Mouse (Mus musculus) heart, postnatal 10 days (tissue): Measurements from ENCODE around the gene Dgcr2. TPM values are rescaled to one million over a fixed set of nuclear protein-coding genes. Genes with fewer than 3 reads are reported as not detected.

Source experiments
- DNase-seq, 2 experiments: peaks; one replicate each; pipeline ENCODE4 v3.0.0; 2021
- intact Hi-C: fragments of 180-260 bp; cut with DNase I; formaldehyde crosslinking; loops from one replicate; pipeline ENCODE4 v1.15.1; 2025
- total RNA-seq, 2 experiments: library from RNA; stranded (reverse); gene quantifications; 2 replicates each; pipeline ENCODE4 v1.2.3; 2021

The Dgcr2 gene
- total RNA-seq, 2 experiments from 2014 or later: 50.8 to 52.7 TPM

GRCm38 (mm10) chr16:17853263-17853662 lies 45.1 kb downstream of the Dgcr2 start:
- no peak for DNase-seq
- intact Hi-C loops: no loop called here

- intact Hi-C loops: no loop called here
Measured at GRCm38 (mm10) chr16:17851860-17852259, 46.5 kb downstream of the Dgcr2 start.

GRCm38 (mm10) chr16:17851331-17851730 lies 47.0 kb downstream of the Dgcr2 start:
- no peak for DNase-seq
- intact Hi-C loops: no loop called here

More at GRCm38 (mm10) chr16:17851860-17852259, 46.5 kb downstream of the Dgcr2 start:
- no peak for DNase-seq

GRCm38 (mm10) chr16:17849486-17849885 lies 48.9 kb downstream of the Dgcr2 start:
- intact Hi-C loops: no loop called here
- DNase-seq: no peak

- intact Hi-C loops: no loop called here
- DNase-seq: peak; percentile 35 to 72
Measured at GRCm38 (mm10) chr16:17848928-17849327, 49.4 kb downstream of the Dgcr2 start.

GRCm38 (mm10) chr16:17848431-17848830 lies 49.9 kb downstream of the Dgcr2 start:
- intact Hi-C loops: no loop called here
- no peak for DNase-seq

- intact Hi-C loops: no loop called here
Measured at GRCm38 (mm10) chr16:17843701-17844365, 54.5 kb downstream of the Dgcr2 start.

GRCm38 (mm10) chr16:17842437-17842836 lies 55.9 kb downstream of the Dgcr2 start:
- intact Hi-C loops: no loop called here
- DNase-seq: no peak

More at GRCm38 (mm10) chr16:17843701-17844365, 54.5 kb downstream of the Dgcr2 start:
- DNase-seq: no peak

- DNase-seq: no peak
- intact Hi-C loops: no loop called here
Measured at GRCm38 (mm10) chr16:17839976-17840375, 58.4 kb downstream of the Dgcr2 start.

GRCm38 (mm10) chr16:17838051-17838450 lies 60.3 kb downstream of the Dgcr2 start, which contains the start of gene Car15:
TSS of gene Car15 (minus strand) at chr16:17838364.
- intact Hi-C loops: no loop called here
- no peak for DNase-seq

GRCm38 (mm10) chr16:17835481-17835880 lies 62.9 kb downstream of the Dgcr2 start:
- intact Hi-C loops: no loop called here
- no peak for DNase-seq

GRCm38 (mm10) chr16:17834543-17834942 lies 63.8 kb downstream of the Dgcr2 start:
- intact Hi-C loops: no loop called here

GRCm38 (mm10) chr16:17833681-17834399 lies 64.5 kb downstream of the Dgcr2 start:
- no peak for DNase-seq
- intact Hi-C loops: no loop called here

More at GRCm38 (mm10) chr16:17834543-17834942, 63.8 kb downstream of the Dgcr2 start:
- DNase-seq: no peak

- intact Hi-C loops: no loop called here
- peak in 1 of 2 experiments; percentile 30 for DNase-seq
Measured at GRCm38 (mm10) chr16:17833321-17833680, 65.1 kb downstream of the Dgcr2 start.

- DNase-seq: no peak
- intact Hi-C loops: no loop called here
Measured at GRCm38 (mm10) chr16:17832821-17833220, 65.5 kb downstream of the Dgcr2 start, which contains the start of gene B830017H08Rik. TSS of gene B830017H08Rik (plus strand) at chr16:17833121.

GRCm38 (mm10) chr16:17831781-17832180 lies 66.6 kb downstream of the Dgcr2 start:
- intact Hi-C loops: no loop called here
- no peak for DNase-seq

- no peak for DNase-seq
- intact Hi-C loops: no loop called here
Measured at GRCm38 (mm10) chr16:17830385-17831178, 67.8 kb downstream of the Dgcr2 start.

- DNase-seq: no peak
Measured at GRCm38 (mm10) chr16:17828867-17829266, 69.5 kb downstream of the Dgcr2 start.

GRCm38 (mm10) chr16:17828229-17828628 lies 70.1 kb downstream of the Dgcr2 start:
- DNase-seq: no peak
- intact Hi-C loops: no loop called here

More at GRCm38 (mm10) chr16:17828867-17829266, 69.5 kb downstream of the Dgcr2 start:
- intact Hi-C loops: no loop called here

- no peak for DNase-seq
- intact Hi-C loops: no loop called here
Measured at GRCm38 (mm10) chr16:17826500-17826899, 71.9 kb downstream of the Dgcr2 start.

- no peak for DNase-seq
- intact Hi-C loops: no loop called here
Measured at GRCm38 (mm10) chr16:17816528-17816927, 81.8 kb downstream of the Dgcr2 start.
